Mouse (Mus musculus) forebrain, postnatal 0 days (tissue): ENCODE measurements around the gene Dohh. TPM values are rescaled to one million over a fixed set of nuclear protein-coding genes. Genes with fewer than 3 reads are reported as not detected.

Experiments used
- ATAC-seq: fragments of 200-750 bp; cut with Nextera tagmentation; 2 replicates; pipeline ENCODE4 v1.8.0; 2017; ENCODE audit warnings: mild to moderate bottlenecking, moderate library complexity
- DNase-seq: peaks from one replicate; pipeline ENCODE4 v3.0.0-alpha.2; 2015
- H3K27ac ChIP-seq: fragments of 300-500 bp; sonication (generic); 2 replicates; pipeline ENCODE4 v1.5.1; 2014; ENCODE audit warnings: low read depth, mild to moderate bottlenecking, antibody characterized with exemption, low read length, moderate library complexity, mixed read lengths
- H3K27me3 ChIP-seq: fragments of 300-500 bp; sonication (generic); 2 replicates; pipeline ENCODE4 v1.6.1; 2014; ENCODE audit warnings: mild to moderate bottlenecking, low read length, mixed read lengths; ENCODE audit not compliant: insufficient read depth
- H3K36me3 ChIP-seq: fragments of 300-500 bp; sonication (generic); 2 replicates; pipeline ENCODE4 v1.6.1; 2014; ENCODE audit warnings: mild to moderate bottlenecking, moderate library complexity; ENCODE audit not compliant: insufficient read depth
- H3K4me1 ChIP-seq: fragments of 300-500 bp; sonication (generic); 2 replicates; pipeline ENCODE4 v1.6.1; 2014; ENCODE audit warnings: antibody characterized with exemption; ENCODE audit not compliant: insufficient read depth
- H3K4me2 ChIP-seq: fragments of 300-500 bp; sonication (generic); 2 replicates; pipeline ENCODE4 v1.6.1; 2014; ENCODE audit warnings: low read depth, mild to moderate bottlenecking, moderate library complexity
- H3K4me3 ChIP-seq: fragments of 300-500 bp; sonication (generic); 2 replicates; pipeline ENCODE4 v1.5.1; 2014; ENCODE audit warnings: low read depth, low read length, mixed read lengths
- H3K9ac ChIP-seq: fragments of 300-500 bp; sonication (generic); 2 replicates; pipeline ENCODE4 v1.6.1; 2014; ENCODE audit warnings: mild to moderate bottlenecking
- H3K9me3 ChIP-seq: fragments of 300-500 bp; sonication (generic); 2 replicates; pipeline ENCODE4 v1.6.1; 2016; ENCODE audit warnings: low read length
- CTCF ChIP-seq: sonication (generic); IDR thresholded peaks from 2 replicates; pipeline ENCODE4 v1.5.1; 2016; ENCODE audit warnings: antibody characterized with exemption, control low read depth, low read depth
- WGBS: fragments of 180-500 bp; shearing (Covaris S2); extraction: QIAGEN DNeasy Blood & Tissue Kit; methylation state at CpG from one replicate; pipeline ENCODE4 v1.1.7; 2014; 5-methylcytosine and 5-hydroxymethylcytosine counted together
- polyA plus RNA-seq: library from polyadenylated mRNA; unstranded; fragments of >200 nt; fragmentation: Nextera tagmentation; extraction: Ambion mirVana; gene quantifications from 2 replicates; pipeline ENCODE4 v1.2.1, GENCODE M21; 2015
- total RNA-seq: library from RNA; depleted of rRNA; stranded (reverse); fragments of >200 nt; gene quantifications from 2 replicates; pipeline ENCODE4 v1.2.3, GENCODE M21; 2014

Dohh gene
- total and polyA plus RNA-seq, 2 experiments from 2014 or later, result 111 to 126 TPM

DNA sequence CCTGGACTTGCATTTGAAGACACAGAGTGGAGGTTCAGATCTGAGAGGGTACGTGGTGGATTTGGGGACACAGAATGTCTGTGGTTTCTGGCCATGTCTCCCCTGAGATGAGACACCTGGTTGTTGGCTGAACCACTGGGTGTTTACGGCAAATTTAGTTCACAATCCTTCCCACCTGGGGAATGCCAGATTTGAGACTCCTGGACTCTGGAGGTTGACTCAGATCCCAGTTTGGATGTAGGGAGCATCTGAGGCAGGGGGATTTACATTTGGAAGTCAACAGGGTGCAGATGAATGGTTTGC lies 6.9 kb upstream of the Dohh start:
- H3K27ac ChIP-seq, result peak overlapping the region; percentile 87; the same call in 1 of the 2 replicates
- DNase-seq (no peak), ATAC-seq (no peak)
- no peak for TF ChIP-seq CTCF
- peak overlapping the region; percentile 92 for H3K4me2 ChIP-seq
- peak overlapping the region; percentile 81 for H3K9ac ChIP-seq
- peak overlapping the region; percentile 71 for H3K4me3 ChIP-seq
- peaks cover 24% of the 10 kb centered on the region; the same call in 1 of the 2 replicates for H3K36me3 ChIP-seq
- H3K27me3 ChIP-seq, result no peaks in the 10 kb centered on the region
- H3K4me1 ChIP-seq, result peaks cover 22% of the 10 kb centered on the region
- H3K9me3 ChIP-seq, result no peaks in the 10 kb centered on the region
- WGBS, result 61% methylated on average over 2 of the region's 2 CpGs

DNA sequence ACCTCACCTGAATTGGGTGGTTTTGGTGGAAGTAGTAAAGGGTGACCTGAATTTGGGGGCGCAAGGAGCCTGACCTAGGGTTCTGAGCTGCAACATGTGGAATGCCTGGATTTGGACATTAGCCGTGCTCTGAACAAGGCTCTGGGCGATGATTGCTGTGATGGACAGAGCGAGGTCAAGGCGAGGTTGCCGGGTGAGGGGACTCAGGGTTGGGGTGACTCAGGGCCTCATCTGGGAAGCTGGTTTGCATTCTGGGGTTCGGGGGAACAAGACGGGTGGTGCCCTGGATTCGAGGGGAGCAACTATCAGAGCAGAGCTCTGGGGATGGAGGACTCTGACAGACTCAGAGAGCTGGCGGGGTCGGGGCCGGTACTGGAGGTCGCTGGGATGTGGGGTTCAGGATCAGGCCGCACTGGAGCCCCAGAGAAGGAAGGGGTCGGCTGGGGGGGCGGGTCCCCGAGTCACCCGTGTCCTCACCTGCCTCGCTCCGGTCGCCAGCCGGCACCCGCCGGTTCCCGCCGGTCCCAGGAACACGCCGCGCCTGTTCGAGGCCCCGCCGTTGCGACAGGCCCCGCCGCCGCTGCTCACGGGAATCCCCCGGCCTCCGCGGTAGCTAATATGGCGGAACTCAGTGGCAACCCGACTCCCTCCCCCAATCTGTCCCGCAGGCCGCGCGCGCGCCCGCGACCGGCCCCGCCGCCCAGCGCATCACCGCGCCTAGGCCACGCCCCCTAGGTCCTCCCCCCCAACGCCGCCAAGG lies 6.3 kb upstream of the Dohh start, which contains the start of gene Fzr1:
Gene Fzr1 (minus strand): TSS at position 724 of the 760 bp plus-strand sequence.
- Histone ChIP-seq H3K27me3 (no peaks in the 10 kb centered on the region), H3K9ac (peak within 1 kb of the TSS; percentile 81), H3K4me2 (peak within 1 kb of the TSS; percentile 92), H3K9me3 (no peaks in the 10 kb centered on the region), H3K4me1 (peaks cover 22% of the 10 kb centered on the region), H3K36me3 (peaks cover 18% of the 10 kb centered on the region; the same call in 1 of the 2 replicates), H3K27ac (peak within 1 kb of the TSS; percentile 87), H3K4me3 (peak within 1 kb of the TSS; percentile 71)
- ATAC-seq (no peak), DNase-seq (no peak)
- TF ChIP-seq CTCF, result no peak
- 2% methylated on average over 57 of the region's 59 CpGs for WGBS

- WGBS, result 1% methylated on average over 45 of the region's 46 CpGs
- peak; percentile 32; the same call in 1 of the 2 replicates for TF ChIP-seq CTCF
- H3K27me3 ChIP-seq, result no peaks in the 10 kb centered on the region
- H3K4me1 ChIP-seq, result peaks cover 22% of the 10 kb centered on the region
- H3K4me3 ChIP-seq, result peak overlapping the region; percentile 71
- H3K9ac ChIP-seq, result peak overlapping the region; percentile 81
- no peaks in the 10 kb centered on the region for H3K9me3 ChIP-seq
- peak; percentile 100 for DNase-seq
- peak overlapping the region; percentile 87 for H3K27ac ChIP-seq
- H3K4me2 ChIP-seq, result peak overlapping the region; percentile 92
- ATAC-seq, result peak; percentile 98
- peaks cover 11% of the 10 kb centered on the region; the same call in 1 of the 2 replicates for H3K36me3 ChIP-seq
Observed at GRCm38 (mm10) chr10:81378553-81379182, 5.6 kb upstream of the Dohh start.

GRCm38 (mm10) chr10:81379183-81379553 lies 5.1 kb upstream of the Dohh start:
- H3K9ac ChIP-seq, result no peak overlapping the region; the same call in 1 of the 2 replicates
- H3K4me2 ChIP-seq, result peak overlapping the region; percentile 92
- WGBS, result 56% methylated on average over 3 of the region's 3 CpGs
- no peaks in the 10 kb centered on the region for H3K9me3 ChIP-seq
- H3K27me3 ChIP-seq, result no peaks in the 10 kb centered on the region
- DNase-seq (no peak), ATAC-seq (no peak)
- no peak for TF ChIP-seq CTCF
- H3K27ac ChIP-seq, result 0 out of 2 replicates have a peak overlapping the region, but pooled peaks have one; percentile 10
- H3K4me3 ChIP-seq, result peak overlapping the region; percentile 71
- H3K36me3 ChIP-seq, result peaks cover 6% of the 10 kb centered on the region; the same call in 1 of the 2 replicates
- peaks cover 22% of the 10 kb centered on the region for H3K4me1 ChIP-seq

GRCm38 (mm10) chr10:81379809-81380378 lies 4.3 kb upstream of the Dohh start:
- Histone ChIP-seq H3K27ac (no peak overlapping the region), H3K9me3 (no peaks in the 10 kb centered on the region), H3K4me3 (no peak overlapping the region), H3K4me2 (no peak overlapping the region), H3K4me1 (peaks cover 26% of the 10 kb centered on the region), H3K27me3 (no peaks in the 10 kb centered on the region), H3K9ac (no peak overlapping the region), H3K36me3 (no peaks in the 10 kb centered on the region)
- no peak for TF ChIP-seq CTCF
- 90% methylated on average over 6 of the region's 6 CpGs for WGBS
- DNase-seq (no peak), ATAC-seq (no peak)

DNA sequence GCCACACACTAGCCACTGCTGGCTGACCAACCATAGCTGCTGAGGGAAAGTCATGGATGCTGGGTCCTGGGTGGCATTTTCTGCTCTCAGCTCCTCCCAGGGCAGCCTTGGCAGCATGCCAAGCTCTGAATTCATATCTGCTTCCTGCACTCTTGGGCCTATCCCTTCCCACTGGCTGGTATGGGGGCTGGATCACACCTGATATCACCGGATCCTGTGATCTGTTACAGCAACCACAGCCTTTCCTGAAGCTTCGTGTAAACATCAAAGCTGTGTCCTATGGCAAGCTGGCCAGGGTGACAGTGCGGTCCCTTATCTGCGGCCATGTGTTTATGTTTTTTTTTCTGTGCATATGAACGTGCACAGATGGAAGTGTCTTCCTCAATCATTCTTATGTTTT lies 2.2 kb upstream of the Dohh start:
- no peak overlapping the region for H3K4me2 ChIP-seq
- no peak for ATAC-seq
- no peaks in the 10 kb centered on the region for H3K9me3 ChIP-seq
- peaks cover 22% of the 10 kb centered on the region for H3K4me1 ChIP-seq
- no peak overlapping the region for H3K27ac ChIP-seq
- DNase-seq, result no peak
- H3K4me3 ChIP-seq, result no peak overlapping the region
- TF ChIP-seq CTCF, result no peak
- H3K27me3 ChIP-seq, result no peaks in the 10 kb centered on the region
- WGBS, result 84% methylated on average over 5 of the region's 5 CpGs
- no peak overlapping the region for H3K9ac ChIP-seq
- H3K36me3 ChIP-seq, result peaks cover 15% of the 10 kb centered on the region; the same call in 1 of the 2 replicates

DNA sequence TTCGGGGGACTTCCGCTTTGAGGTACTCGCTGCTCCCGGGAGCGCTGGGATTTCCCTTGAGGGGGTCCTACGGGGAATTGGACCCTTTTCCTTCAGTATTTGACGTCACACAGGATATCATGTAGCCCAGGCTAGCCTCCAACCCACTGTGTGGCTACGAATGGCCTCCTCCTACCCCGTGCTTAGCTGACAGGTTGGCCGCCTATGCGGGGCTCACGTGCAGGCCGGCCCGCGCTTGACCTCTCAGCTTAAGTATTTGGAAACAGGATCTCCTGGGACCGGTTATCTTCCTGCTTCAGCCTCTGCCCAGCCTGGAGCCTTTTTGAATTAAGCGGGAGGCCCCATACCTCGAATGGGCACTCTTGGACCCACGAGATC lies 366 bp downstream of the Dohh start:
- Histone ChIP-seq H3K27ac (peak overlapping the region; percentile 90), H3K4me1 (peaks cover 11% of the 10 kb centered on the region), H3K27me3 (no peaks in the 10 kb centered on the region), H3K9ac (peak overlapping the region; percentile 86), H3K4me3 (peak overlapping the region; percentile 72), H3K4me2 (peak overlapping the region; percentile 85), H3K9me3 (no peaks in the 10 kb centered on the region), H3K36me3 (peaks cover 36% of the 10 kb centered on the region)
- no peak for TF ChIP-seq CTCF
- WGBS, result 3% methylated on average over 19 of the region's 19 CpGs
- ATAC-seq (peak; percentile 37), DNase-seq (no peak)
